Mouse (Mus musculus): ENCODE data around the gene Borcs6.

Borcs6 gene

GRCm38 (mm10) chr11:69050748-69051147, 8.8 kb upstream of the Borcs6 start:
- DNase-seq, result no peak

DNA sequence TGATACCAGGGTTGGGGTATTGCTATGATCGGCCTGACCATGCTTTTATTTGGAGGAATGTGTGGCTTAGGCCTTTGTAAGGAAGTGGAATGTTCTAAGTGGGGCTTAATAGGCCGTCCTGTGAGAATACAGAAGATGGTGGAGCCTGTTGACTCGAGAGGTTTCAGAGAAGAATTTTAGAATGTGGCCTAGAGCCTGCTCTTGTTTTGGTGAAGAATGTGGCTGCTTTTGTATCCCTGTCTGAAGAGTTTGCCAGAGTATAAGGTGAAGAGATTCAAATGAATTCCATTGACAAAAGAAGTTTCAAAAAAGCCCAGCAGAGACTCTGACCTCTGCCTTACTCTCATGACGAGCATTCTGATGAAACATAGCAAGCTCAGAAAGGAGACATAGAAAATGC, 7.7 kb upstream of the Borcs6 start:
- DNase-seq, result no peak

DNA sequence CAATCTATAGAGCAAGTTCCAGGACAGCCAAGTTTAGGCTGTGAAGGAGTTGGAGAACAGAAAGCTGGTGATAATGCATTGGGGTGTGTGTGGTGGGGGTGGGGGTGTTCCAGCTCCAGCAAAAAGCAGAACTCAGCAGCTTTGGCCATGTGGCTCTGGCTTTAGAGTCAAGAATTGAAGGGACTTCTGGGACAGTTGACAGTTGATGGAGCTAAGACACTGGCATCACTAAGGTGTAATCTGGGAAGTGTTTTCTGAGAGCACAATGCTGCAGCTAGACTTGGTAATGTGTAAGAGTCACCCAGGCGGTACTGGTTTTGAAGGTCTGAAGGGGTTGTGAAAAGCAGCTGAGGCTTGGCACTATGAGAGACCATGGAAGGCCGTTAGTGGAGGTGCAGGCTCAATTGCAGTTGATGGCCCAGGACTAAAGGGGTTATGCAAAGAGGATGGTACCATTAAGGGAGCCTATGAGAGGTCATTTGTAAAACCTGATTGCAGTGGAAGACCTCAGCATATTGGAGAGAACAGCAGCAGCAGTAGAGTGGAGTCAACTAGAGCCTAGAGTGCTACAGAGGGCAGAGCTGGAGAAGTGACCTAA, 6.6 kb upstream of the Borcs6 start:
- no peak for DNase-seq

DNA sequence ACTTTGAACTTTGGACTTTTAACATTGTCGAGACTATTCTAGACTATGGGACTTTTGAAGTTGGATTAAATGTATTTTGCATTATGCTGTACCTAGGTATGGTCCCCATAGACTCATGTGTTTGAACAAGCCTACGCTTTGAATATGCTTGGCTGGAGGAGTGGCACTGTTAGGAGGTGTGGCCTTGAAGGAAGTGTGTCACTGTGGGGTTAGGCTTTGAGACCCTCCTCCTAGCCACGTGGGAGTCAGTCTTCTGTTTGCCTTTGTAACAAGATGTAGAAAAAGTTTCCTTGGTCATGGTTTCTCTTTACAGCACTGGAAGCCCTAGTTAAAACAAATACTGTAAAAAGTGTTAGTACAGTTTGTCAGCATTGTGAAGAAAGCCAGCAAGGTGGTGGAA, 5.7 kb upstream of the Borcs6 start:
- no peak for DNase-seq

DNA sequence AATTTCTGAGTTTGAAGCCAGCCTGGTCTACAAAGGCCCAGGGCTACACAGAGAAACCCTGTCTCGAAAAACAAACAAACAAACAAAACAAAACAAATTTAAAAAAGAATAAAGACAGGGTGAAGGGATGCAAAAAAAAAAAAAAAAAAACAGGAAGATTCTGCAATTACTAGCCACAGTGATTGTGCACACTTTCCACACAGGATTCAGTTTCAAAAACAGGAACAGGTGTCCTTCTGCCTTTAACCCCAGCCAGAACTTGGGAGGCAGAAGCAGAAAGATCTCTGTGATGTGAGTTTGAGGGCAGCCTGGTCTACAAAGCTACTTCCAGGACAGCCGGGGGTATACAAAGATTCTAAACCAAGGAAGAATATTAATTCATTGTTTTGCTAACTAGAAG, 1.3 kb upstream of the Borcs6 start:
- DNase-seq, result no peak

- no peak for DNase-seq
Observed at GRCm38 (mm10) chr11:69058729-69059356, 674 bp upstream of the Borcs6 start.

DNA sequence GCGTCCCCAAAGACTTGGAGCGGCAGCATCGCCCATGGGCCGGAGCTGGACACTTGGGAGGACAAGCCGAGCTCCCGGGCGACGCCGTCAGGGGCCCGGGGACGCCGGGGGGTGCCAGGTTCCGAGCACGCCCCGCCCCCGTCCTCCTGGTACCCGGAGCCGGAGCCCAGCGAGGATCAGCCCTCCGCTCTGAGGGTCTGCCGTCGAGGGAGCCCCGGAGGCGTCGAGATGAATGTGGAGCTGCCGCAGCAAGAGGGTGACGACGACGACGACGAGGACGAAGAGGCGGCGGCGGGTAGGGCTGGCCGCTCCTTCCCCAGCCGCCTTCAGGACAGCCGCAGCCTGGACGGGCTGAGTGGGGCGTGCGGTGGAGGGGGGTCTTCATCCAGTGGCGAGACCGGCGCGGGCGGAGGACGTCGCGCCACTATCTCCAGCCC, 476 bp downstream of the Borcs6 start:
- peak; percentile 59 for DNase-seq

DNA sequence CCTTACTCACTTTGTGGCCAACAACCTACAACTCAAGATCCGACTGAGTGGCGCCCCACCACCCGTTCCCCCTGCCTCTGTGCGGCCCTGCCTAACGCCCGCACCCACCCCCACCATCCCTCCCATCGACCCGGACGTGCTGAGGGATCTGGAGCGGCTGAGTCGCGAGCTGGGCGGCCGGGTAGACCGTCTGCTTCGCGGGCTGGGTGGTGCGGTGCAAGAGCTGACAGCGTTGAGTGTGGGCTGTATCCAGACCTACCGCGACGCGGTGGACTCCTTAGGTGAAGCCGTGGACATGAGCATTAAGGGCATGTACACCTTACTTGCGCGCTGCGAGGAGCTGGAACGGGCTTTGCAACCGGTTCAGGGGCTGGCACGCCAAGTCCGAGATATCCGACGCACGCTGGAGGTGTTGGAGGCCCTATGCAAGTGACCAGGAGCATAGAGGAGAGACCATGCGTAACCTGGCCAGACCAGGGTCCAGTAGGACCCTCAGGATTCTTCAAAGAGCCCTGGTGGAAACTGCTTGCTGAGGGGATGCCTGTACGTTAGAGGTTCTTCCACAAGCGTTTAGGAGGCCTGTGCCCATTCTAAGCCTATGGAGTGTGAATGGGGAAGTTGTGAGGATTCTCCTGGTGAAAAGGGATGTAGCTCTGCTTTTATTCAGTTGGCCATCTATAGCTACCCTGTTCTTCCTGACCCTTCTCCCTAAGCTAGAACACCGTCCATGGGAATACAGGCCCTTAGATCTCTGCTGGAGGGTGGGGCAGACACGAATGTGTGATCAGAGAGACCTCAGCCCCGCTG, 1.1 kb downstream of the Borcs6 start:
- peak; percentile 43 for DNase-seq

DNA sequence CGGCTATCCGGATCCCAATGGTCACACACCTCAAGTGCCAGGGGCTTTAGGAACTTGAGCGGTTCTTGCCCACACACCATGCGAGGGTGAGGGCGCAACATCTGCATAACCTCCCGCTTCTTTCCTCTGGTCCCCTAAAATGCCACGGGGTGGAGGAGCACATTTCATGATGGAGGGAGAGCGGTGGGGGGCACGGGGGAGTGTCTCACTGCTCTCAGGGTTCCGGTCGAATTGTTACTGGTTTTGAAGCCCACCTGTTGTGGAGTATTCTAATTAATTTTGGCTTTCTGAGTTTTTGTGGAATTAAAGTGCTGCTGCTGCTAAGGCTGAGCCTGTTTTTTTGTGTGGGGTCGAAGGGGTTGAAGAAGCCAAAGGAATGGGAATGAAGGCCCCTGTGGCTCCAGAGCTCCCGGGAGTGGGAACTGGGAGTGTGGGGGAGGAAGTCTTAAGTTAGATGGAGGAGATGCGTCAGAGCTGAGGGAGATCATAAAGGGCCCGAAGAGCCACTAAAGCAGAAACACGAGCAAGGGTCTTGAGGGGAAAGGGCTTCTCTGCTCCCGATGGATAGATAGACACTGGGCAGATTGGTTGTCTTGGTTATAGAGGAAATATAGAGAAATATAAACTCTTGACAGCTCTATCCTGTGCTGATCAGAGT, 1.9 kb downstream of the Borcs6 start:
- DNase-seq, result no peak

GRCm38 (mm10) chr11:69062194-69062760, 2.8 kb downstream of the Borcs6 start:
- peak; percentile 73 for DNase-seq

- peak; percentile 94 for DNase-seq
Observed at GRCm38 (mm10) chr11:69062761-69063224, 3.3 kb downstream of the Borcs6 start.

- peak; percentile 97 for DNase-seq
Observed at GRCm38 (mm10) chr11:69063413-69064201, 4.1 kb downstream of the Borcs6 start.

GRCm38 (mm10) chr11:69064259-69065133, 5.0 kb downstream of the Borcs6 start:
- no peak for DNase-seq

DNA sequence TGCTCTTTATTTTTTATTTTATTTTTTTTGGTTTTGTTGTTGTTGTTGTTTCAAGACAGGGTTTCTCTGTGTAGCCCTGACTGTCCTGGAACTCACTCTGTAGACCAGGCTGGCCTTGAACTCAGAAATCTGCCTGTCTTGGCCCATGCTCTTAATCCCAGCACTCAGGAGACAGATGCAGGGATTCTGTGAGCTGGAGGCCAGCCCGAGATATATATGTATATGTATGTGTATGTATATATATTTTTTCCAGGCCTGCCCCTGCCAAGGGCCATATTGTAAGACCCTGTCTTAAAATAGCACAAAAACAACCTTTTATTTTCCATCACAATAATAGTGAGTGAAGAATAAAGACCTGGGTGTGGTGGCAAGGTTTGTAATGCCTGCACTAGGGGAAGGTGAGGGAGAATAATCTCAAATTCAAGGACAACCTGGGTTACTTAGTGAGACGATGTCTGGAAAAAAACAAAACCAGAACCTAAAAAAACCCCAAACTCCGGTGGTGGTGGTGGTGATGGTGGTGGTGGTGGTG, 5.9 kb downstream of the Borcs6 start:
- no peak for DNase-seq

DNA sequence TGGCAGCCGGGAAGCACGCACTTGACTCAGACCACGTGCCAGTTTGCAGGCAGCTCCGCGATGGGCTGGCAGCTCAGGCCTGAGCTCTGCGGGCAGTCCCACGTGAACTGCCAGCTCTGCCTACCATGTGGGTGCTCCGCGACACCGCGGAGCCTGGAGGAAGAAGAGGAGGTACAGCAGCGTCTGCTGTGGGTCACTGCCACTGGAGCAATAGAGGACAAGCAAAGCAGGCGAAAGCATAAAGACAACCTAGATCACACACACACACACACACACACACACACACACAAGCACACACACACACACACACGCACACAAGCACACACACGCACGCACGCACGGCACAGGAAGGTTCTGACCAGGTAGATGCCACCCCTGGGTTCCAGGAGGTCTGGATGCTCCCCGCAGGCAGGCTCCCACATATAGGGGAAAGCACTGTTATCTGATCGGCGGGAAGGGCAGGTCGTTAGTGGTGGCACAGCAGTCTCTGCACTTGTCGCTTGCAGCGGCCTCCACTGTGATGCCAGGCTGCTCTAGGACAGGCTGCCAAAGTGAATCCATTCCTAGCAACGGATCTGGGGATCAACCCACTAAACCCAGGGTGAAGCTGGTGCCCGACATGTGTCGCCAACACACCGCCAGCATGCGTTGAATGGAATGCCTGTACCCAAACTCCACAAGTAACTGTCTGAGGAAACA, 6.8 kb downstream of the Borcs6 start:
- DNase-seq, result peak; percentile 33

DNA sequence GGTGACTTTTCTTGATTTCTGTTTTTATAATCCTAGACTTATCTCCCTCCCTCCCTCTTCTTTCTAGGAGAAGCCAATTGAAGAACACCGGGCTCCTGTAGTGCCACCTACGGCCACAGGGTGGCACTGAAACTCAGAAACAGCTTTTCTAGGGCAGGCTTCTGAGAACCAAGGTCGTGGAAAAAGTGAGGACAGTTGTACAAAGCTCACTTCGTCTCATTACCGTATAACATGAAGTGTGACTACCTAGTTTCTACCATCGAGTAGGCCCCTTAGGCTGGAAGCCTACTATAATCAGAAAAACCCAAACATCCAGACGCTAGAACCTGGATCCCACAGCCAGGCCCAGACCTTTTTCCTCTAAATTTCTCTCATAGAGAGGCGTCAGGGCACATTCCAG, 7.4 kb downstream of the Borcs6 start:
- DNase-seq, result peak; percentile 83

DNA sequence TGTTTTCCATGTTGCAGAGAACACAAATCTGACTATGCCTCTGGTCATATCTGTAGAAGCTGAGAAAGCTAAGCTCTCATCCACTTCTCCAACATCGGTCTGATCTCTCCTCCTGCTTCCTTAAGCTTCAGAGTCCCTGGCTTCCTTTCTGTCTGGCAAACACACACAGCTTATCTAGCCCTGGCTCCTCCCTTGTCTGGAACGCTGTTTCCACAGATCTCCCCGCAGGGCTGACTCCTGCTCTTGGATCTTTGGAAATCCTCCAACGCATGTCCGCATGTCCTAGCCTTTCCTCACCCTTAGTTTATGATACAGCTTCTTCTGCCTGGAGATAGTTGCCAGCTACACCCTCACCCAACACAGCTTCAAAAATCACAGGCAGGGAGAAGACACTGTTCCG, 8.1 kb downstream of the Borcs6 start:
- no peak for DNase-seq

DNA sequence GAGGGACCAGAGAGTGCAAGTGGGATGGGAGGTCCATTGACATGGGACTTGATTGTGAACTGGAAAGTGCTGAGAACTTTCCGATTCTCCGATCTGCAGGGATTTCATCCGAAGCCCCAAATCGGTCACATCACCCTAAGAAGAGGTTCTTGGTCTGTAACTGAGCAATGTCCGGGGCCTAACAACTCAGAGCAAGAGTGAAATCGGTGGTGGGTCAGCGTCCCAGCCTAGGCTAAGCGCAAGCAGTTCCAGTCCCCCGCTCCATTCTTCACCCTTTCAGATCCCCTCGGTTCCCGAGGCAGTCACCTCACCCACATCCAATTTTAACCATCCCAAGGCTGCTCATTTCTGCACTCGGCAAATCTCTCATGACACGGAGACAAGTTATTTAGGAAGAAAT, 10.6 kb downstream of the Borcs6 start:
- DNase-seq, result no peak

DNA sequence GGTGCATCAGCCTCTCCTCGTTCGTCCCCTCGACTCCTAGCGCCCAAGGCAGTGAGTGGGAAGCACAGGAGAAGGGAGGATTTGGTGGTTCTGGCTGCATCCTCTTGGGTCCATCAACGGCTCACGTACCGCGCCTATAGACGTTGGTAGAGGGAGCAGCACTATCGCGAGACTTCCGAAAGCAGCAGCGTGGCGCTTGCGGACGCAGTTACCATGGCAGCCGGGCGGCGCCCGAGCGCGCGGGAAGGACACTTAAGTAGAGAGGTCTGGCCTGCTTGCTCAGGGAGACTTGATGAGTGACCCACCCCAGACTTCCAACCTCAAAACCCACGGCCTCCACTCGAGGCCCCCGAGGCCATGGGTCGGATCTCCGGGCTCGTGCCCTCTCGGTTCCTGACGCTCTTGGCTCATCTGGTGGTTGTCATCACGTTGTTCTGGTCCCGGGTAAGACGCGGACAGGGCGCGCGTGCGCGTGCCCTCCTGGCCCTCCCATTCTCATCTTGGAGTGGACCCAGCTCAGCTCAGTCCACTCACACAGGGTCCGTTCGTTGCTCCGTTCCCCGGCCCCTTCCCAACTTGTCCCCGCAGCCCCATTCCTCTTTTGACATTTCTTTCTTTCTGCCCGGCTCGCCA, 11.2 kb downstream of the Borcs6 start, which contains the start of gene Tmem107:
Gene Tmem107 (plus strand): TSS at position 217 of the 633 bp plus-strand sequence.
- peak; percentile 87 for DNase-seq

GRCm38 (mm10) chr11:69071262-69071661, 11.7 kb downstream of the Borcs6 start:
- no peak for DNase-seq

All from right cerebral cortex, postnatal 4 days (tissue).